Mouse (Mus musculus) CH12.LX (cell line): ENCODE measurements around the gene Zfp36l1.
"Not testable (repeated sequence)": the region's sequence is repeated elsewhere in the genome, so short reads cannot be mapped to it uniquely, and the experiment has no call there.

Experiments
- CTCF ChIP-seq, 2 experiments: IDR thresholded peaks in 1 of 2; conservative IDR thresholded peaks in 1 of 2; 2 replicates each; pipeline ENCODE4 v1.5.1; 2011 to 2012; ENCODE audit warnings: low read depth in 2 of 2, low read length in 2 of 2, improper control_type of control experiment in 1 of 2, inconsistent platforms in 1 of 2, mild to moderate bottlenecking in 1 of 2, moderate library complexity in 1 of 2
- MAFK ChIP-seq: IDR thresholded peaks from 2 replicates; pipeline ENCODE4 v1.6.1; 2011; ENCODE audit warnings: low read length, improper control_type of control experiment; ENCODE audit not compliant: insufficient replicate concordance
- NRF1 ChIP-seq: IDR thresholded peaks from 2 replicates; pipeline ENCODE4 v1.6.1; 2014; ENCODE audit warnings: low read depth, mild to moderate bottlenecking, inconsistent platforms, low read length, improper control_type of control experiment, moderate library complexity
- POLR2A ChIP-seq: IDR thresholded peaks from 2 replicates; pipeline ENCODE4 v1.6.1; 2011; ENCODE audit warnings: low read depth, mild to moderate bottlenecking, improper control_type of control experiment, low read length
- TBP ChIP-seq: conservative IDR thresholded peaks from 2 replicates; pipeline ENCODE4 v1.6.1; 2011; ENCODE audit warnings: low read depth, low read length, improper control_type of control experiment
- TCF12 ChIP-seq: IDR thresholded peaks from 2 replicates; pipeline ENCODE4 v1.6.1; 2014; ENCODE audit warnings: low read depth, mild to moderate bottlenecking, inconsistent platforms, low read length, improper control_type of control experiment
- USF1 ChIP-seq: IDR thresholded peaks from 2 replicates; pipeline ENCODE4 v1.6.1; 2014; ENCODE audit warnings: low read depth, mild to moderate bottlenecking, inconsistent platforms, low read length, improper control_type of control experiment

GRCm38 (mm10) chr12:80108896-80109668, 3.7 kb downstream of the Zfp36l1 start:
- peak; percentile 54 for TF ChIP-seq POLR2A
- TF ChIP-seq TCF12; MAFK; CTCF (conservative IDR thresholded peaks at IDR 0.05 in 1 of 2, IDR thresholded peaks at IDR 0.05 in 1 of 2; ENCODE audit: low read depth in 2 of 2, low read length in 2 of 2); TBP; NRF1; USF1: not testable (repeated sequence)
